Mouse (Mus musculus): ENCODE data around the gene Gm49355.

Gm49355 gene

DNA sequence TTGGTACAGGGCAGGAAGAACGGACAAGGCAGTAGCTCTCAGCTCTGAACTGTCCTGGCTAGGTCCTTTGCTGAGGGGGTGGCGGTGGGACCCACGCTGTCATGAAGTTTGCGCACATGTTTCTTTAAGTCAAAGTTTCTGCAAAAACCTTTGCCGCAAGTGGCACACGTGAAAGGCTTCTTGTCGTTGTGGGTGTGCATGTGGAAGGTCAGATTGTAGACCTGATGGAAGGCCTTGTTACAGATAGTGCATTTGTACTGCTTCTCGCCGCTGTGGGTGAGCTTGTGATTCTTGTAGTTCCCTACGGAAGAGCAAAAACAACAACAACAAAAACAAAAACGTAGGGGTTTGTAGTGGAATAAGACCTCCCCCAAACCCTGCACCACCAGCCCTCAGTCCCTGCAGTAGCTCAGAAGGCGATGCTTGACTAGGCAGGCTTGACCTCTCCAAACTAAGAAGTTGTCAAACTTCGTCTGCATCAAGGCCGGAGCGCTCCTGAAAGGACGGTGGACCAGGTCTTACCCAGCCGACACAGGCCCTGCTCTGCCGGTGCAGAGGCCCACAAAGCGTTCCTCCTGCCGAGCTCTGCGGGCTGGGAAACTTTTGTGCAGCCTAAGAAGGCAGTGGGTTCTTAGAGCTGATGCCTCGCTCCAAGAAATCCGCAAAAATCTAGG lies 58.8 kb downstream of the Gm49355 start:
- no peak for DNase-seq (ENCODE audit: low read depth in 2 of 2, low spot score in 2 of 2)

DNA sequence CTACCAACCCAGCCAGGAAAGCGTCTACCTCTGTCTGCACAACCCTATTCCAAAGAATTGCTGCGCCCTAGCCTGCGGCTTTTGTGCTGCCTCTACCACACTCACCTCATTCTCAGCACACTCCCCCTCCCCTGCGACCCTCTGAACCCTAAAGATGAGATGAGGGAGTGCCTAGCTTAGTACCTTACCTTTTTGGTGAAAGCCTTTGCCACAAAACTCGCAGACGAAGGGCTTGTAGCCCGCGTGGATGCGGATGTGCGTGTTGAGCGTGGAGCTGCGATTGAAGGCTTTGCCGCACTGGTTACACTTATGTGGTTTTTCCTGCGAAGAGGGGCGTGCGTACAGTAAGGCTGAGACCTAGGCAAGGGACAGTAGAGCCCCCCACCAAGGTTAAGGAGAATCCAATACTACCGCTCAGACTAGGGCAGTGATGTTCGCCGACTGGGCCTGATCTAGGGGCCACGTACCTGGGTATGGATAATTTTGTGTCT lies 59.7 kb downstream of the Gm49355 start:
- no peak for DNase-seq (ENCODE audit: low read depth in 2 of 2, low spot score in 2 of 2)

DNA sequence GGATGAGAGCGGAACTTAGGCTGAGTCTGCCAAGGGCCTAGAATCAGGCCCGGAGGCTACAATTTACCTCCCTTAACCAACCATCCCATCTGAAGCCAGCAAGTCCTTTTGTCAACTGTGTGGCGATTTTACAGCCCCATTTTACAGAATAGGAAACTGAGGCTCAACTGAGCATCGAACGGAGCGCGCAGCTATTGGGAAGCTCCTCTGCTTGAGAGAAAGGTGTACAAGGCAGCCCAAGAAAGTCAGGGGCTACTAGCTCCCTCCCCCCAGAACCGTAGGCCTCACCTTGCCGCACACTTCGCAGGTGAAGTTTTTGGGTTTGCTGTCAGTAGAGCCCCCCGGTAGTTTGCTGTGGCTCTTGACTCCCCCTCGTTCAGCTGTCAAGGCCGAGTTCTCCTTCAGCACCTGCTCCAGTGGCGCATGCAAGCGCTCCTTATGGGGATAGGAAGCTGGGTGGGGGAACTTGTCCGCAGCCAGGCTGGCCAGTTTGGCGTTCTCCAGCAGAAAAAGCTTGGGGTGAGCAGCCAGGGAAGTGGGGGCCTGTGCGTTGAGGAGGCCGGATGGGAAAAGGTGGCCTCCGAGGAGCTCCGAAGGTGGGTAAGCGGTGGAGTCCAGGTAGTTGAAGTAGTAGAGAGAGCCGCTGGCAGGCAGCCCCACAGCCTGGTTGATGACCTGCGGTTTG lies 60.4 kb downstream of the Gm49355 start:
- no peak for DNase-seq (ENCODE audit: low read depth in 2 of 2, low spot score in 2 of 2)

GRCm38 (mm10) chr14:12344746-12345240 lies 61.0 kb downstream of the Gm49355 start:
- no peak for DNase-seq (ENCODE audit: low read depth in 2 of 2, low spot score in 2 of 2)

DNA sequence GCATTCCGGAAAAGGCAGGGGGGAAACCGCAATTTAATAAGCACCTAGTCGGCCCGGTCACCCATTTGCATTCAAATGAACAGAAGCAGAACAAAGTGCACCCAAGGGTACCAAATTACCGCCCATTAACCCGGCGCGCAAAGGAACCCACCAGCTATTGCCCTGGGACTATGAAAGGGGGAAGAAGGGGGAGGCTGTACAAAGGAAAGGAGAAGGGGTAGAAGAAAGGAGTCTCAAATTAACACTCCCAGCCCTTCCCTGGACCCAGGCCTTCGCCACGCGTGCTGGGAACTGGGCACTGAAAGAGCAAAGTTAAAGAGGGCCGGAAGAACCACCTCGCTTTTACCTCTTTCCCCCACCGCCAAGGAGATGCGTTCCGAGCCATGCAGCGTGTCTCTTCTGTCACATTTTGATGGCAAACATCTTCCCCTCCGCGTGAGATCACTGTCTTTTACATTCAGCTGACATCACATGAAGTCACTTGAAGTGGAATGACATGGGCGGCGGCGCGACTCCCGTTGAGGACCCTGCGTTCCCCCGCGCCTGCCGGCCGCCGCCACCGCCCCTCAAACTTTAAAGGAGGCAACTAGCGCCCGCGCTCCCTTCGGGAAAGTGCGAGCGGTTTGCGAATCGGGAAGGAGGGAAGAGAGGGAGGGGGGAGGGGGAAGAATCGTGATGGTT lies 61.6 kb downstream of the Gm49355 start:
- DNase-seq (ENCODE audit: low read depth in 2 of 2, low spot score in 2 of 2) = no peak

DNA sequence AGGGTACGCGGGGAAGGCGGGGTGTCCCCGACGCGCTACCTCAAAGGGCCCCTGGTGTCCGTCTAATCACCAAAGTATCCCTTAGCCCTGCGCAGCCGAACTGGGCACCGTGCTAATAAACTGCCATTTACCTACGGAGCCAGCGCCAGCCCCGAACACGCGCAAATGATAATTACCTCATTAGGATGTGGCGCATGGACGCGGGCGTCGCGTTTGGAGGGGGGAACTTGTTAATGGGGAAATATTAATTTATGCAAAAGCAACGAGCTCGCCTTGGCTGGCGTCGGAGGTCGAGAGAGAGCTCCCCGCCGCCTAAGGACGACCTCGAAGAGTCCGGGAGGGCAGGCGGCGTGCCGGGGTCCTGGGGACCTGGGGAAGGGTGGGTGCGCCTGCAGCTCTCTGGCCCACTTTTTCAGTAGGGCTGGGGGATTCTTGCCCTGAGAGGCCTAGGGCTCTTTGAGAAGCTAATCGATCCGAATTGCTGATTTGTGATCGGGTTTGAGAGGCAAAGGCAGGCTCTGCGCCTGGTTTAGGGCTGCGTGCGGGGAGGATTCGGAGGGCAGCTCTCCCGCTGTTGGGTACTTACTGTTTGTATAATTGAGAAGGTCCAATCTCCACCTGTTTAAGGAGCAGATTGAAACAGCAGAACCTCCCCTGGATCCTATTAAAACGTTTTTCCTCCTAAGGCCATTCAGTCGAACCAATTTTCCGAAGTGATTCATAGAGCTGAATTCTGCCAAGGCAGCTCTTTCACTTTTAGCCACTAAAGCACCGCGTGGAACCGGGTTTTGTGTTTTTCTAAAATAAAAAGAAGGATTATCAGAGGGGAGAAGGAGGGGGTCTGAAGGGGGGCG lies 62.5 kb downstream of the Gm49355 start:
- no peak for DNase-seq (ENCODE audit: low read depth in 2 of 2, low spot score in 2 of 2)

GRCm38 (mm10) chr14:12346865-12347600 lies 63.3 kb downstream of the Gm49355 start:
- no peak for DNase-seq (ENCODE audit: low read depth in 2 of 2, low spot score in 2 of 2)

DNA sequence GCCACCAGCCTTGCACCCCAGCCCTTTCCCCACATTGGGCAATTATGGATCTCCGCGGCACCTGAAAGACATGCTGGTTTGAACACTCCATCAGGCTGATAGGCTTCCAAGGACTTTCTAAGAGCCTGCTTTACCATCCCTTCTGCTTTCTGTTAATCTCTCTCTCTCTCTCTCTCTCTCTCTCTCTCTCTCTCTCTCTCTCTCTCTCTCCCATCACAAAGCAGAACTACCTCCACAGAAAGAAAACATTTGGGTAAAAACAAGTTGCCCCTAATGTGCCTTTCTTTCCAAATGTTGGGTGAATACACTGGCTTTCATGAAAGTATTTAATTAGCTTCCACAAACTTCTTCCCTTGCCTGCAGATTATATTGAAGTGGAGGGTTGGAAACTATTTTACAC lies 64.3 kb downstream of the Gm49355 start, which contains the start of gene Fezf2:
Gene Fezf2, minus strand, starts transcription at position 101 of the 400 bp plus-strand sequence.
- DNase-seq (ENCODE audit: low read depth in 2 of 2, low spot score in 2 of 2) = no peak

DNA sequence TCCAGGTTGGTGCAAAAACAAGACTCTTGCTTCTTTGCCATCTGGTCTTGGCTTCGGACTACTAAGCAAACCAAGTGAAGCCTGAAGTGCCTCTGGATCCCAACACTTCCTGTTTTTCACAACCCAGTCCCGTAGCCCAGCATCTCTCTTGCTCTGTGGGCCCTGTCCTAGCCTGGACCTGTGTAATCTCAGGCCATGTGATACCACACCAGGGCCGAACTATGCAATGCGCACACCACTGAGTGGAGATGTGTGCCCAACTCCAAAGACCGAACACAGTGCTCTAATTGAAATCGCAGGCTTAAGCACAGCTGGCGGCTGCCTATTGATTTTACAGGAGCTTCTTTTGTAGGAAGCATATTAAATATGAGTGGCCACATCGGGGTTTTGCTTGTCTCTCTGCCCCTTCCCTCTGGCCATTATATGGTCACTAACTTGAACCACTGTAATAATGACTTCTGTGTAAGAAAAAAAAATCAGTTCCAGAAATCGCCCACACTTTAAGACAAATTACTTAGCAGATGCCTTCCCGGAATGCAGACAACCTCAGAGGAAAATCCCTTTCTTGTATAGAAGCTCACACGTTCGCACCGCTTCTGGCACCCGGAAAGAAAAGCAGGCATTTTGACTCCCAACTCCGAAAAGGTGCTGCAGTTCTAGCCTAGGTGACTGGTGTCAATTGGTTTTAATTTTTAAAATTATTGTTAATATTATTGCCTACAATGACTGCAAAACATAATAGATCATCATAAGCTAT lies 65.7 kb downstream of the Gm49355 start:
- no peak for DNase-seq (ENCODE audit: low read depth in 2 of 2, low spot score in 2 of 2)

- no peak for DNase-seq (ENCODE audit: low read depth in 2 of 2, low spot score in 2 of 2)
Measured at GRCm38 (mm10) chr14:12350271-12350916, 66.6 kb downstream of the Gm49355 start.

All from CD8-positive naive resting alpha-beta T cell, adult 2 months (primary cell).